Mouse (Mus musculus): Measurements from ENCODE around the gene Hjurp. TPM values are rescaled to one million over a fixed set of nuclear protein-coding genes. Genes with fewer than 3 reads are reported as not detected.
A peak's percentile ranks its signal among the peaks of the same experiment; 100 is the strongest.

The Hjurp gene
- 10 to 100 TPM; 24.7 to 25.5 TPM for total RNA-seq (2021)
- polyA plus RNA-seq (2012; rRNA removed), result 13.6 and 17.5 TPM in 2 replicates
- long read RNA-seq, full-length matches to known transcripts, result 3 of 5 reads
- long read RNA-seq, partial matches to known transcripts, result 0 of 5 reads
- long read RNA-seq, other reads (novel, unspliced or antisense), result 2 of 5 reads

- DNase-seq, result peak; percentile 100
Measured at GRCm38 (mm10) chr1:88277098-88277817, at the start of gene Hjurp, which contains the start of gene Trpm8. Gene Hjurp, minus strand, starts transcription at chr1:88277633. Gene Trpm8, plus strand, starts transcription at chr1:88277661.

- no peak for DNase-seq
Measured at GRCm38 (mm10) chr1:88323101-88323500, 45.7 kb upstream of the Hjurp start.

- no peak for DNase-seq
Measured at GRCm38 (mm10) chr1:88322146-88322545, 44.7 kb upstream of the Hjurp start.

- DNase-seq, result peak; percentile 42
Measured at GRCm38 (mm10) chr1:88320821-88321395, 43.5 kb upstream of the Hjurp start.

GRCm38 (mm10) chr1:88318531-88319060 is 41.2 kb upstream of the Hjurp start:
- DNase-seq, result peak; percentile 58

- peak; percentile 44 for DNase-seq
Measured at GRCm38 (mm10) chr1:88317279-88317678, 39.8 kb upstream of the Hjurp start.

DNA sequence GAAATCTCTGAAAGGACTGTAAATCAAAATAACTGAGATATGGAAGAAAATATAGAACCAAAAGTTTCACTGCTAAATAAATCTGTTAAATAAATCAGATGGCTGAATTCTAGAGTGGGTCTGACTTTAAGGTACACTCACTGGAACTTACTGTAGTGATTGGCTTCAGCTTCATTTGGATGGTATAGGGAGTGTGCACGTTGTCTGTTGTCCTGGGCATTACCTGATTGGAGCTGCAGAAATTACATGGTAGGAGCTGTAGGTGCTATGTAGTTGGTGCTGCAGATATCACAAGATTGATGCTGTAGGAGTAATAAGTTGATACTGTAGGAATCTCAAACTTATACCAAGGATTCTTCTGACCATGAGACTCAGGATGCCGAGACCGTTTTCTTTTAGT is 32.9 kb upstream of the Hjurp start:
- DNase-seq, result no peak

DNA sequence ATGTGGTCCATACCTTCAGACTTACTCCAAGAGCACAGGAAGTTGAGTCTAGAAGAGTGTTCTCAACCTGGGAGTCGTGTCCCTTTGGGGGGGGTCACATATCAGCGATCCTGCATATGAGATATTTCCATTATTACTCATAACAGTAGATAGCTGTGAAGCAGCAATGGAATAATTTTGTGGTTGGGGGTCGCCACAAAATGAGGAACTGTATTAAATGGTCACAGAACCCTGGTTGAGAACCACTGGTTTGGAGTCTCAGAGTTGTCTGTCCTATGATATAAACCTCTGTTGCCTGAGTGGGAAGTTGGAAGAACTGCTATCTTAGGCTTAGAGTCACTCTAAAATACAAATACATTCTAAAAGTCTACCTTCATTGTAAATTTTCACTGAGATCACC is 32.5 kb upstream of the Hjurp start:
- no peak for DNase-seq

DNA sequence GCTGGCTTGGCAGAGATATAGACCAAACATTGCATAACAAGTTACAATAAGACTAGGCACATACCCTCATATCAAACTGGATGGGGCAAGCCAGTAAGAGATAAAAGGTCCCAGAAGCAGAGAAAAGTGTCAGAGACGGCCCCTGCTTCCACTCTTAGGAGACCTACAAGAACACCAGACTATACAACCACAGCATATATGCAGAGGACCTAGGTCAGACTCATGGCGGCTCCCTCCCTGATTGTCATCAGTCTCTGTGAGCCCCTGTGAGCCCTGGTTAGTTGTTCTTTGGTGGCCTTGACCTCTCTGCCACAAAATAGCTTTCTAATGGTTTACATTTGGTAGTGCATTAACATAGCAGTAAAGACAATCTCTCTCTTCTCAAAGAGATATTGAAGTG is 31.6 kb upstream of the Hjurp start:
- no peak for DNase-seq

- no peak for DNase-seq
Measured at GRCm38 (mm10) chr1:88307180-88307579, 29.7 kb upstream of the Hjurp start.

- DNase-seq, result no peak
Measured at GRCm38 (mm10) chr1:88306543-88306942, 29.1 kb upstream of the Hjurp start.

- DNase-seq, result no peak
Measured at GRCm38 (mm10) chr1:88305018-88305795, 27.8 kb upstream of the Hjurp start.

GRCm38 (mm10) chr1:88304261-88304985 is 27.0 kb upstream of the Hjurp start:
- DNase-seq, result no peak

- no peak for DNase-seq
Measured at GRCm38 (mm10) chr1:88303762-88304161, 26.3 kb upstream of the Hjurp start.

- no peak for DNase-seq
Measured at GRCm38 (mm10) chr1:88302057-88302740, 24.8 kb upstream of the Hjurp start.

GRCm38 (mm10) chr1:88301121-88302014 is 23.9 kb upstream of the Hjurp start:
- no peak for DNase-seq

DNA sequence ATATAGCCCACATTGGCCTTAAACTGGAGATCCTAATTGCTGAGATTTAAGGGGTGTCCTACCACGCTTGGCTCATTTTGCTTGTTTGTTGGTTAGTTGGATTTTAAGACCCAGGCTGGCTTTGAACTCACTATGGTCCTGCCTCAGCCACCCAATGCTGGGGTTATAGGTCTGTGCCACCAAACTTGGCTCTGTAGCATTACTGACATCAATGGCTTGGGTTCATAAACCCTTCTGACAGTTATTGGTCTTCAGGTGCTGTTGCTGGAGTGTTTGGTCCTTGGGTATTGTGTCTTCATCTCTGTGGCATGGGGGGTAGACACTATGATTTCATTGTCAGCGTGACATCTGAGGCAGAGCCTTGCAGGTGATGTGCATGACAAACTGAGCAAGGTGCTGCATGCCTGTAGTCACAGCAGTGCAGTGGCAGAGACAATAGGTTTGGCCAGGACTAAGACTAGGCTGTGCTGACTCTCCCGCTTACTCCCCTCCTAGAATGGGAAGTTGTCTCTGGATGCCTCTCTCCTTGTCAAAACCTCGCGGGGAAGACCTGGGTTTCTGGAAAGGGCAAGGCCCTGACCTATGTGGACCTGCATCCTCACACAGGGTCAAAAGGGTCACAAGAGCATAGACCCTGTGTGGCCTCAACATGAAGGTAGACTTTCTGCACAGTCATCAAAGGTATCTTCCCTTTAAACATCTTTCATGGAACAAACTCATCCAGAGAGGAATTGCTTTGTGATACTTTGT is 23.0 kb upstream of the Hjurp start:
- DNase-seq, result no peak

- DNase-seq, result no peak
Measured at GRCm38 (mm10) chr1:88299529-88299945, 22.1 kb upstream of the Hjurp start.
